7 mouse cellular contexts compared by ENCODE assay signal in the genomic region with DNA sequence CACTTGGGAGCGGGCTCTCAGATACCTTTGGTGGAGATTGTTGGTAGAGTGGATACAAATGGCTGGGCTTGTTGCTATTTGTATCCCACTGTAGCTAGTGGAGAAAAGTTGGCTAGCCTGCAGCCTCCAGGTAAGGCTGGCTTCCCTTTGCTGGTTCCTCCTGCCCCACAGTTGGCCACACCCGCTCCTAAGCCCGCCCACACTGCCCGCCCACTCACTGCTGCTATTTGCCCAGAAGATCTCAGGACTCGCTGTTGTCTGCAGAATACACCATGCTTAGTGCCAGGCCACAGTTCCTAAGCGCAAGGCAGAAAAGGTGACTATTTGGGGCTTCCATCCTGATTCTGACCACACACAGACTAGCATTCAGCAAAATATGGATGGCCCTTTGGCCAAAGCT. TPM values are rescaled to one million over a fixed set of nuclear protein-coding genes. Genes with fewer than 3 reads are reported as not detected.
DNase-seq lines count a peak whose midpoint lies in the region; ATAC-seq and TF ChIP-seq lines count a peak whose summit lies in the region.

No protein-coding gene starts in this region.

- H3K4me1 ChIP-seq in midbrain, embryonic 10.5 days, result peaks cover 52% of the 10 kb centered on the region
- peaks cover 9% of the 10 kb centered on the region for H3K4me1 ChIP-seq in midbrain, postnatal 0 days (ENCODE audit: insufficient read depth, low read length)
- H3K4me1 ChIP-seq in limb, embryonic 15.5 days, result peaks cover 44% of the 10 kb centered on the region

- ATAC-seq in midbrain, postnatal 0 days (ENCODE audit: low FRiP score), result no peak
- peak; percentile 81 for ATAC-seq in erythroid progenitor cell, adult 5-6 weeks (replicated peaks; ENCODE audit: low FRiP score, poor library complexity, severe bottlenecking)
- no peak for ATAC-seq in limb, embryonic 15.5 days (ENCODE audit: insufficient number of reproducible peaks, low FRiP score, low TSS enrichment, low read depth)

- H3K4me2 ChIP-seq in midbrain, postnatal 0 days (ENCODE audit: low read depth, low read length, poor library complexity, severe bottlenecking), result no peak overlapping the region
- no peak overlapping the region for H3K4me2 ChIP-seq in limb, embryonic 15.5 days

- H3K36me3 ChIP-seq in midbrain, embryonic 10.5 days, result peaks cover 8% of the 10 kb centered on the region; the same call in 1 of the 2 replicates
- no peaks in the 10 kb centered on the region for H3K36me3 ChIP-seq in midbrain, postnatal 0 days (ENCODE audit: insufficient read depth, low read length)
- peaks cover 4% of the 10 kb centered on the region; the same call in 1 of the 2 replicates for H3K36me3 ChIP-seq in limb, embryonic 15.5 days

- no peak overlapping the region for H3K9ac ChIP-seq in midbrain, postnatal 0 days (replicated peaks; ENCODE audit: low read length, poor library complexity, severe bottlenecking)
- no peak overlapping the region for H3K9ac ChIP-seq in limb, embryonic 15.5 days

- no peaks in the 10 kb centered on the region for H3K9me3 ChIP-seq in midbrain, embryonic 10.5 days (replicated peaks)
- no peaks in the 10 kb centered on the region for H3K9me3 ChIP-seq in midbrain, postnatal 0 days (ENCODE audit: low read length)
- H3K9me3 ChIP-seq in limb, embryonic 15.5 days, result no peaks in the 10 kb centered on the region

- 21% methylated on average over 6 of the region's 6 CpGs for WGBS in midbrain, embryonic 10.5 days
- 26% methylated on average over 6 of the region's 6 CpGs for WGBS in midbrain, postnatal 0 days
- 29% methylated on average over 6 of the region's 6 CpGs for WGBS in limb, embryonic 15.5 days

- DNase-seq in midbrain, embryonic 10.5 days (ENCODE audit: low spot score), result no peak
- no peak for DNase-seq in midbrain, postnatal 0 days (ENCODE audit: low spot score)
- peak; percentile 61 for DNase-seq in adrenal gland, postnatal 25 days
- peak; percentile 62 for DNase-seq in right cerebral cortex, postnatal 25 days
- DNase-seq in gastrocnemius, postnatal 4 days (ENCODE audit: low spot score in 2 of 2), result no peak

- H3K27ac ChIP-seq in midbrain, embryonic 10.5 days (replicated peaks), result no peak overlapping the region
- H3K27ac ChIP-seq in midbrain, postnatal 0 days (ENCODE audit: low read depth, low read length), result no peak overlapping the region
- 0 out of 2 replicates have a peak overlapping the region, but pooled peaks have one; percentile 0 for H3K27ac ChIP-seq in limb, embryonic 15.5 days

- no peak for TF ChIP-seq CTCF in midbrain, postnatal 0 days (IDR thresholded peaks at IDR 0.05)

- peaks cover 26% of the 10 kb centered on the region for H3K27me3 ChIP-seq in midbrain, embryonic 10.5 days (ENCODE audit: low read depth, poor library complexity, severe bottlenecking)
- no peaks in the 10 kb centered on the region for H3K27me3 ChIP-seq in midbrain, postnatal 0 days (ENCODE audit: insufficient read depth, low read length)
- no peaks in the 10 kb centered on the region for H3K27me3 ChIP-seq in limb, embryonic 15.5 days

- H3K4me3 ChIP-seq in midbrain, embryonic 10.5 days, result peak overlapping the region; percentile 8; the same call in 1 of the 2 replicates
- H3K4me3 ChIP-seq in midbrain, postnatal 0 days (ENCODE audit: low read depth, low read length), result no peak overlapping the region
- no peak overlapping the region for H3K4me3 ChIP-seq in limb, embryonic 15.5 days

RNA-seq across cellular contexts. Expression of a gene that starts 5.0 kb away (rescaled TPM):
- 126 and 137 TPM in 2 replicates for polyA plus RNA-seq in midbrain, embryonic 10.5 days (2016; fragmentation: Nextera tagmentation; extraction: Ambion mirVana)
- 219 and 233 TPM in 2 replicates for total RNA-seq in midbrain, postnatal 0 days (2014; rRNA removed)
- 107 and 124 TPM in 2 replicates for polyA plus RNA-seq in midbrain, postnatal 0 days (2015; fragmentation: Nextera tagmentation; extraction: Ambion mirVana)
- total RNA-seq in adrenal gland, postnatal 25 days (2021), result 209 and 233 TPM in 2 replicates
- total RNA-seq in erythroid progenitor cell, adult 5-6 weeks (2015; ENCODE audit: low replicate concordance), result 199 and 208 TPM in 2 replicates
- total RNA-seq in erythroid progenitor cell, adult 5-6 weeks (2017; ENCODE audit: low replicate concordance), result 191 and 208 TPM in 2 replicates
- 104 and 112 TPM in 2 replicates for polyA plus RNA-seq in limb, embryonic 15.5 days (2015; fragmentation: Nextera tagmentation; extraction: Ambion mirVana)
- 100 to 1,000 TPM; 125 to 136 TPM for total RNA-seq in gastrocnemius, postnatal 4 days (2021)

RNA-seq across cellular contexts. Expression of a gene that starts 8.1 kb away (rescaled TPM):
- 6.4 and 9.5 TPM in 2 replicates for polyA plus RNA-seq in midbrain, embryonic 10.5 days (2016; fragmentation: Nextera tagmentation; extraction: Ambion mirVana)
- total RNA-seq in midbrain, postnatal 0 days (2014; rRNA removed), result 23.8 and 39.0 TPM in 2 replicates
- polyA plus RNA-seq in midbrain, postnatal 0 days (2015; fragmentation: Nextera tagmentation; extraction: Ambion mirVana), result 24.8 and 26.1 TPM in 2 replicates
- 9.0 and 11.5 TPM in 2 replicates for total RNA-seq in adrenal gland, postnatal 25 days (2021)
- total RNA-seq in erythroid progenitor cell, adult 5-6 weeks (2015; ENCODE audit: low replicate concordance), result 14.4 and 17.2 TPM in 2 replicates
- 12.3 and 20.4 TPM in 2 replicates for total RNA-seq in erythroid progenitor cell, adult 5-6 weeks (2017; ENCODE audit: low replicate concordance)
- 13.4 and 15.2 TPM in 2 replicates for polyA plus RNA-seq in limb, embryonic 15.5 days (2015; fragmentation: Nextera tagmentation; extraction: Ambion mirVana)
- 1 to 10 TPM; 7.6 to 8.7 TPM for total RNA-seq in gastrocnemius, postnatal 4 days (2021)

RNA-seq across cellular contexts. Expression of a gene that starts 15.6 kb away (rescaled TPM):
- polyA plus RNA-seq in midbrain, embryonic 10.5 days (2016; fragmentation: Nextera tagmentation; extraction: Ambion mirVana), result 0.12 TPM in 1 of 2 replicates, not detected in the other
- total RNA-seq in midbrain, postnatal 0 days (2014; rRNA removed), result 0.16 and 0.47 TPM in 2 replicates
- polyA plus RNA-seq in midbrain, postnatal 0 days (2015; fragmentation: Nextera tagmentation; extraction: Ambion mirVana), result 1.4 and 1.6 TPM in 2 replicates
- total RNA-seq in adrenal gland, postnatal 25 days (2021), result 1.7 TPM in 1 of 2 replicates, not detected in the other
- total RNA-seq in erythroid progenitor cell, adult 5-6 weeks (2015; ENCODE audit: low replicate concordance), result 3.2 and 4.6 TPM in 2 replicates
- 2.0 and 2.8 TPM in 2 replicates for total RNA-seq in erythroid progenitor cell, adult 5-6 weeks (2017; ENCODE audit: low replicate concordance)
- 0.37 and 0.38 TPM in 2 replicates for polyA plus RNA-seq in limb, embryonic 15.5 days (2015; fragmentation: Nextera tagmentation; extraction: Ambion mirVana)
- total RNA-seq in gastrocnemius, postnatal 4 days (2021), result under 1 TPM; 0.36 to 0.37 TPM

RNA-seq across cellular contexts. Expression of a gene that starts 25.4 kb away (rescaled TPM):
- polyA plus RNA-seq in midbrain, embryonic 10.5 days (2016; fragmentation: Nextera tagmentation; extraction: Ambion mirVana), result 0.39 TPM in 1 of 2 replicates, not detected in the other
- 0.47 and 4.7 TPM in 2 replicates for total RNA-seq in midbrain, postnatal 0 days (2014; rRNA removed)
- polyA plus RNA-seq in midbrain, postnatal 0 days (2015; fragmentation: Nextera tagmentation; extraction: Ambion mirVana), result 1.6 and 2.3 TPM in 2 replicates
- total RNA-seq in adrenal gland, postnatal 25 days (2021), result 2.4 and 3.0 TPM in 2 replicates
- total RNA-seq in erythroid progenitor cell, adult 5-6 weeks (2015; ENCODE audit: low replicate concordance), result 18.0 and 34.8 TPM in 2 replicates
- 3.9 and 23.1 TPM in 2 replicates for total RNA-seq in erythroid progenitor cell, adult 5-6 weeks (2017; ENCODE audit: low replicate concordance)
- 2.6 and 3.3 TPM in 2 replicates for polyA plus RNA-seq in limb, embryonic 15.5 days (2015; fragmentation: Nextera tagmentation; extraction: Ambion mirVana)
- 1 to 10 TPM in 1 of 2 experiments, under 1 TPM in 1; 0.70 to 1.4 TPM for total RNA-seq in gastrocnemius, postnatal 4 days (2021)

RNA-seq across cellular contexts. Expression of a gene that starts 35.3 kb away (rescaled TPM):
- 0.37 and 0.50 TPM in 2 replicates for polyA plus RNA-seq in midbrain, embryonic 10.5 days (2016; fragmentation: Nextera tagmentation; extraction: Ambion mirVana)
- total RNA-seq in midbrain, postnatal 0 days (2014; rRNA removed), result not detected in 2 replicates
- 0.23 TPM in 1 of 2 replicates, not detected in the other for polyA plus RNA-seq in midbrain, postnatal 0 days (2015; fragmentation: Nextera tagmentation; extraction: Ambion mirVana)
- total RNA-seq in adrenal gland, postnatal 25 days (2021), result 0.27 TPM in 1 of 2 replicates, not detected in the other
- not detected in 2 replicates for total RNA-seq in erythroid progenitor cell, adult 5-6 weeks (2015; ENCODE audit: low replicate concordance)
- total RNA-seq in erythroid progenitor cell, adult 5-6 weeks (2017; ENCODE audit: low replicate concordance), result 0.39 and 1.5 TPM in 2 replicates
- 0.61 and 0.79 TPM in 2 replicates for polyA plus RNA-seq in limb, embryonic 15.5 days (2015; fragmentation: Nextera tagmentation; extraction: Ambion mirVana)
- not detected for total RNA-seq in gastrocnemius, postnatal 4 days (2021)

Comparison
In these comparisons a context has a peak if more than half of its experiments do, and no peak if none do; other contexts are left out.
1. DNase-seq: peak in adrenal gland, postnatal 25 days (single experiment) and right cerebral cortex, postnatal 25 days (single experiment); none in midbrain, embryonic 10.5 days (single experiment), midbrain, postnatal 0 days (single experiment) and gastrocnemius, postnatal 4 days (0 of 2).